Mouse (Mus musculus) kidney, adult 8-10 months (tissue): ENCODE results near the gene Dlx5.

ENCODE experiments used
- DNase-seq, 2 experiments: peaks; one replicate each; pipeline ENCODE4 v3.0.0; 2022

Dlx5 gene

GRCm38 (mm10) chr6:6859111-6859949 lies 22.6 kb downstream of the Dlx5 start:
- DNase-seq: no peak

DNA sequence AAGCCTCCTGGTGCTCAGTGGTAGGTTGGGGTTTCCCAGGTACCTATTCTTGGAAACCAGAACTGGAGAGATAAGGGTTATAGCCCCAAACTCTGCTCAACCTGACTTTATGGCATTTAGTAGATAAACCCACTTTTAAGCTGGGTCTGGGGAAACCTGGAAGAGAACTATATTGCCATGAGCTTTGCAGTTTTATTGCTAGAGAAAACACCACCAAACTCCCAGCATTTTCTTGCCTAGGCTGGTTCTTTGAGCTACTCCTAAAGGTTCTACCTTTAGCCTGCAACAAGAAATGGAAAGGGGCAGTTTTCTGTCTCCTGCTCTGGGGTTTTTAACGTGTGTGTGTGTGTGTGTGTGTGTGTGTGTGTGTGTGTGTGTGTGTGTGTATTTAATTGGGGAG lies 23.3 kb downstream of the Dlx5 start:
- no peak for DNase-seq

GRCm38 (mm10) chr6:6857766-6858165 lies 24.1 kb downstream of the Dlx5 start:
- no peak for DNase-seq

DNA sequence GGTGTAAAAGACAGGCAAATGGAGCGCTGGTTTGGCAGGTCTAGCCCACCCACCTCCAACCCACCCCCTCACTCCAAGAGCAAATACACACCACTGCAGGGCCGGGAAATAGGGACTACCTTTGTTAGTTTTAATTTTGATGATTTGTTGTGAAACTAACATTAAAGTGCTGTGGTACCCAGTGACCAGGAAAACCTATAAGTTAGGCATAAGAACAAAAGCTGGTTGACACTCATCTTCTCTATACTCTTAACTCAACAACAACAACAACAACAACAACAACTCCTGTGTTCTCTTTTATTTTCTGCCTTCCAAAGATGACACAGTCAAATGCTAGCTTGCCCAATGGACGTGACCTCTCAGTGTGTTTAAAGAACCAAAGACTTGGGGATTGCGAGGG lies 25.0 kb downstream of the Dlx5 start:
- DNase-seq: no peak

GRCm38 (mm10) chr6:6856316-6856715 lies 25.6 kb downstream of the Dlx5 start:
- DNase-seq: no peak

- no peak for DNase-seq
Measured at GRCm38 (mm10) chr6:6855746-6856185, 26.1 kb downstream of the Dlx5 start.

- DNase-seq: no peak
Measured at GRCm38 (mm10) chr6:6854902-6855745, 26.8 kb downstream of the Dlx5 start.

- no peak for DNase-seq
Measured at GRCm38 (mm10) chr6:6854176-6854575, 27.7 kb downstream of the Dlx5 start.

DNA sequence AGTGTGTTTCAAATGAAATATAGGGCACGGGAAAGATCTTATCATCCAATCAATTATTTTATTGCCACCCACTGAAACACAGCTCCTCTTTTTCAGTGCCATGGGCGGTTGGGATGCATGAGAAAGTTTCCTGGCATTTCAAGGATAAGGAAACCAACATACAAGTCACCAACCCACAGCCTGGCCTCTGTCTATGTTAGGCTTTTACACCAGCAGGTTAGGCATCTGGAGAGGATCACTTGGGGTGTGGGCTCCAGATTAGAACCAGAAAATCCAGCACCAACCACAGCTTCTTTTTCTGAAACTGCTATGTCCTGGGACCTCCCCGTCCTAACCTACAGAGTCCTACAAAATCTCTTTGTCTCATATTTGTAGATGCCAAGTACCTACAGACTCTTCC lies 28.9 kb downstream of the Dlx5 start:
- DNase-seq: no peak

DNA sequence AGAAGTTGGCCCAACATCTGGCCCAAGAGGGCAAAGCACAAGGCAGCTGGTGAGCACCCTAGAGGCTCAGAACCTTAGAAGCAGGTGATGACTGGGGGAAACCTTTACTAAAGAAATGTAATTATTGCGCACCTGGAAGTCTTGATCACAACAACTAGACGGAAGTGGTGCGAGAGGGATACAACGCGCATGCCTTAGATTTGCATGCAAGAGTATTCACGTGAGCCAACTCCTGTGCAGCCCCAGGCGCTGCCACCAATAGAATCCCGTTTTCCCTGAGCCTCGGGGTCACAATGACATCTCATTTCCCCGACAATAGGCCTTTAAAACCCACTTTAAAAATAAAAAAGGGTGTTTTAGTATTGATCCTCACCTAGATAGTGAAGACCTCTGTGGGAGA lies 30.7 kb downstream of the Dlx5 start:
- no peak for DNase-seq

DNA sequence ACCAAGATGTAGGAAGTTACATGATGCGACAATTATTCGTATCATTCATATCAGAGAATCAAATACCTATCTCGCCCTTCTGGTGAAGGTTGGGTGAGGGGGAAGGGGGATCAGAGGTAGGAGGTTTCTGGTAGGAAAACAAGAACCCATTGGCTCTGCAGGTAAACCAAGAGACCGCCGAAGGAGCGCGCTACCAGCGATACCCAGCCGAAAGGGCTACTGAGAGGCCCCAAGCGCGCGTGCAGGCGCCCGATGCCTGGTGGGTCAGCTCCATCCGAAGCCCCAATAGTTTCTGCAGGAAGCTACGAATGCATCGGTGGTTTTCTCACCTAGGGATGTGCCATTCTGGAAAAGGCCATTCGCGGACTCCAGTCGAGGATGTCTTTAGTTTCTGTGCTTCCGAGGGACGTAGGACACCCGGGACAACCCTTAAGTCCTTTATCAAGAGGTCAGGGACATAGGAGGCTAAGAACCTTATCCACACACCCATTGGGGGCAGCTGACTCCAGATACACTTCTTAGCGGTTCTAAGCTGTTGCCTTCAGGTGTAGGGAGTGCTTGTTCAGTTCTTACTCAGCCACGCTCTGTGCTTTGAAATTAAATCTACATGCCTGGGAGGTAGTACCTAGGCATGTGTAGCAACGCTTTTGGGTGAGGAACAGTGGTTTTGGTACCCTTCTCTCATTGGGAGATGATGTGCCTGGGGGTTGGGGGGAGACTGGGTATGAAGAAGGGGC lies 31.4 kb downstream of the Dlx5 start:
- DNase-seq: no peak

DNA sequence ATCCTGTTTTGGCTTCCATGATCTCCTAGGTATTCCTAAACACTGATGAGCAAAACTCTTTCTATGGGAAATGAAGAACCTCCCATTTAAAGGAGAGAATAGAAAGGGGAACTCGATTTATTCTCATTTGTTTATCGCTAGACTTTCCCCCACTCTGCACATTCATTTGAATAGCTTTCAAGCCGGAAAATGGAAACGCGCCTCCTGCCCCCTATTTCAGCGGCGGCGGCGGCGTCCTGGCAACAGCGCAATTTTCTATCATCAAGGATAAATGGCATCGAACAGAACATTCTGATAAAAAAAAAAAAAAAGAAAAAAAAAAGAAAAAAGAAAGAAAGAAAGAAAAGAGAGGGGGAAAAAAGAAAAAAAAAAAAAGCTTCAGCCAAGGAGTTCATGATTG lies 32.1 kb downstream of the Dlx5 start:
- DNase-seq: no peak

- DNase-seq: no peak
Measured at GRCm38 (mm10) chr6:6848541-6848940, 33.3 kb downstream of the Dlx5 start.

- peak in 1 of 2 experiments; percentile 9 for DNase-seq
Measured at GRCm38 (mm10) chr6:6833301-6833700, 48.6 kb downstream of the Dlx5 start.

DNA sequence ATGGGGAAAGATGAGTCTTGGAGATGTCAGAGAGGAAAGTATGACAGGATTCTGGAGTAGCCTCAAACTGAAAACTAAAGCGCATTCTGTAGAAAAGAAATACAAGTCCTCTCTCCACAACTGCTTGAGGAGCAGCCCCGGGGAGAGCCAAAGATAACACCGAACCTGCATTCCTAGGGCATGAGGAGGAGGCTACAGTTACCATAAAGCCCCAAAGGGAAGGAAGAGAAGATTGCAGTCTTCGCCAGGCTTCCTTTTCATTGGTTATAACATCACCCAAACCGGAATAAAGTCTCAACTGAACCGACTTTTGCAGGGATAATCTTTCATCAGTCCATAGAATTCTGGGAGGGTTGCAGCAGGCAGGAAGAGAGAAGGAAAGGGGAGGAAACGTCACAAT lies 51.4 kb downstream of the Dlx5 start:
- DNase-seq: no peak
